Mouse (Mus musculus): ENCODE measurements around the gene Ghrl. TPM values are rescaled to one million over a fixed set of nuclear protein-coding genes. Genes with fewer than 3 reads are reported as not detected.

Gene Ghrl
- under 1 TPM in 1 of 2 experiments, not detected in 1; 0.38 TPM for polyA plus RNA-seq (2012; fragmentation: generic; extraction: Trizol)

GRCm38 (mm10) chr6:113719878-113720277, at the start of gene Ghrl:
Gene Ghrl (minus strand): TSS chr6:113719880.

GRCm38 (mm10) chr6:113740236-113741217, 20.8 kb upstream of the Ghrl start, which contains the start of gene Sec13:
Gene Sec13 (minus strand): TSS chr6:113740743.

DNA sequence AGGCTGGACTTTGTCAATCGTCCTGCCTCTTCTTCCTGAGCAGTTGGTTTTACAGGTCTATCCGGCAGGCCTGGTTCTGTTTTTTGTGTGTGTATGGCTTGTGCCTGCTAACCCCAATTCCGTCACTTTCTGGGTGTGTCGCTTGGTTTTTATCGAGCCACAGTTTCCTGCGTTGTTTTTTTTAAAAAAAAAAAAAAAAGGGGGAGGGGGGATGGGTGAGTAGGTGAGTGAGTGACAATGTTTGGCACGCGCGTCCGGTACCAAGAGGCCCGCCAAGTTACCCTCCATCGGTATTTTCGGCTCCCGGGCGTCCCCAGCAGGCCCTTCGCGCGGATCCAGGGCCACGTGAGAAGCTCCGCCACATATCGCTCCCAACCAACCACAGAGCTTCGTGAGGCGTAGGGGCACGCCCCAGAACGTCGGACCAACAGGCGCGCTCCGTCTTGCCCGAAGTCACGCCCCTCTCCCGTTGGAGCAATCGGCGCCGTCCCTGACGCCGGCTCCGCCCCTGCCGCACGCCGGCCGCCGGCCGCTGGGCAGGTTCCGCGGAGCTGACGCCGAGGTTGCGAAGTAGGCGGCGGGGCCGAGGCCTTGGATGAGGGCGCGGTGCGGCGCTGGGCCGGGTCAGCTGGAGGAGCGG, 23.0 kb downstream of the Ghrl start, which contains the start of gene Tatdn2:
Gene Tatdn2 (plus strand): TSS at position 469 of the 640 bp plus-strand sequence.

Other genes starting within 250 kb of the Ghrl start
- 10 to 100 TPM; 54.5 to 79.0 TPM for gene Il17rc, start 248.5 kb downstream of the Ghrl start, polyA plus RNA-seq (2012; fragmentation: generic; extraction: Trizol)
- gene Creld1, start 236.6 kb downstream of the Ghrl start, polyA plus RNA-seq (2012; fragmentation: generic; extraction: Trizol) = 1 to 10 TPM in 1 of 2 experiments, under 1 TPM in 1; 0.23 to 3.3 TPM
- gene Prrt3, start 217.9 kb downstream of the Ghrl start, polyA plus RNA-seq (2012; fragmentation: generic; extraction: Trizol) = under 1 TPM; 0.01 to 0.06 TPM
- gene Emc3, start 188.2 kb downstream of the Ghrl start, polyA plus RNA-seq (2012; fragmentation: generic; extraction: Trizol) = 10 to 100 TPM; 19.3 to 81.3 TPM
- 1 to 10 TPM in 1 of 2 experiments, under 1 TPM in 1; 0.62 to 2.8 TPM for gene Fancd2, start 188.2 kb downstream of the Ghrl start, polyA plus RNA-seq (2012; fragmentation: generic; extraction: Trizol)
- gene Fancd2os, start 119.2 kb downstream of the Ghrl start, polyA plus RNA-seq (2012; fragmentation: generic; extraction: Trizol) = under 1 TPM in 1 of 2 experiments, not detected in 1; 0.12 TPM
- 100 to 1,000 TPM; 124 to 277 TPM for gene Brk1, start 115.1 kb downstream of the Ghrl start, polyA plus RNA-seq (2012; fragmentation: generic; extraction: Trizol)
- gene Vhl, start 95.9 kb downstream of the Ghrl start, polyA plus RNA-seq (2012; fragmentation: generic; extraction: Trizol) = 10 to 100 TPM in 1 of 2 experiments, 1 to 10 TPM in 1; 5.0 to 26.2 TPM
- 1 to 10 TPM; 1.9 to 6.9 TPM for gene Irak2, start 81.4 kb downstream of the Ghrl start, polyA plus RNA-seq (2012; fragmentation: generic; extraction: Trizol)
- gene Tatdn2, start 22.8 kb downstream of the Ghrl start, polyA plus RNA-seq (2012; fragmentation: generic; extraction: Trizol) = 10 to 100 TPM; 16.3 to 26.7 TPM
- 100 to 1,000 TPM; 127 to 130 TPM for gene Sec13, start 20.9 kb upstream of the Ghrl start, polyA plus RNA-seq (2012; fragmentation: generic; extraction: Trizol)

All from C3H10T1/2 (cell line).